Mouse (Mus musculus): ENCODE results near the gene Kcnip3. TPM values are rescaled to one million over a fixed set of nuclear protein-coding genes. Genes with fewer than 3 reads are reported as not detected.

Kcnip3 gene
- polyA plus RNA-seq (2017; shearing (Covaris generic)): not detected

DNA sequence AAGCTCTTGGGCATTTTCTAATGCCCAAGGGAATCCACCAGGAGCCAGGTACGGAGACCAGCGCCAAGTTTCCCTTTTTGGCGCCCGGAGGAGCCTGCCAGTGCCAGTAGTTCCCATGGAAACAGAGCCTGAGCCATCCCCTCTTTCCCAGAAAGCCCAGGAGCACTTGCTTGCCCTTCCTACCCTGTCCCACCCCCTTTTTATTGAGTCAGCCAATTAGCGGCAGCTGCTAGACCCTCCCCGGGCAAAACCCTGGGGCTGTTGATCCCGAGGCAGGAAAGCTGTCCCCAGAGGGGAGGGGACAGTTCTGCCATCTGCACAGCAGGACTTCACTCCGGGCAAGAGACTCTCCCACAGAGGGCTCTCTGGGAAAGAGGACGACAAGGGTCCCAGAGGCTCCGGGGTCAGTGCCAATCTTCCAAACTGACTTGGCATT lies at the start of gene Kcnip3:
Gene Kcnip3, minus strand, starts transcription at position 89 of the 436 bp plus-strand sequence.
- no peak for ATAC-seq

DNA sequence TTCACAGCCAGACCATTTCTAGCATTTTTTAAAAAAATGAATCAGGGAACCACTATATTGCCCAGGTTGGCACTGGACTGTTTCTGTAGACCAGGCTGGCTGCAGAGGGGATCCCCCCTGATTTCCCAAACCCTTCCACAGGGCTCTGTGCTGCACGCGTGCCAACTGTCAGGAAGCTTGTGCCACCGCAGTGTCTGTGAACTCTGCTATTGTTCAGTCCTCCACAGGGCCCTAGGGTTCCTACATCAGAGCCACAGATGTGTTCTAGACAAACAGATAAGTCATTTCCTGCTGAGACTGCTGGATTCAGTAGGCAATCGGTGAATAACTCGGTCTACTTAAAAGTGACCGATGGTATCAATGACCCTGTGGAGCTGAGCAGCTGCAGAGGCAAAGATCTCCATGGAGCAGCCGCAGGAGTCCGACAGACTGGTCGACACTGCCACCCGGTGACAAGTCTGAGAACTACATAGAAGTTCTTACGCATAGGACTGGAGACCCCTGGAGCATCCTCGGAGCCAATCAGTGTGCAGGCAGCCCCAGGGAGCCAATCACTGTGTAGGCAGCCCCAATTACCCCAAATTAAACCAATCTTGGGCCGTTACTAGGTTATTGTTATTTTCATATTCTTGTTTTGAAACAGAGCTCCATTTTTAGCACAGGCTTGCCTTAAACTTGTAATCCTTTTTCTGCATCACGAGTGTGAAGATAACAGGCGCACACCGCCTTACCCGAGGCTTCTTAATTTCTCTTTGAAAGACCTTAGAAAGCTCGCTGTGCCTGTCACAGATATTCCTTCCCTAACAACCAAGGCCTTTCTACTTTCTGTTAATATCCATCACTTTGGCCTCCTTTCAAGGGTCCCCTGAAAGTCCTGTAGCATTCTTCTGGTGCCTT lies 37.4 kb upstream of the Kcnip3 start:
- ATAC-seq: no peak

DNA sequence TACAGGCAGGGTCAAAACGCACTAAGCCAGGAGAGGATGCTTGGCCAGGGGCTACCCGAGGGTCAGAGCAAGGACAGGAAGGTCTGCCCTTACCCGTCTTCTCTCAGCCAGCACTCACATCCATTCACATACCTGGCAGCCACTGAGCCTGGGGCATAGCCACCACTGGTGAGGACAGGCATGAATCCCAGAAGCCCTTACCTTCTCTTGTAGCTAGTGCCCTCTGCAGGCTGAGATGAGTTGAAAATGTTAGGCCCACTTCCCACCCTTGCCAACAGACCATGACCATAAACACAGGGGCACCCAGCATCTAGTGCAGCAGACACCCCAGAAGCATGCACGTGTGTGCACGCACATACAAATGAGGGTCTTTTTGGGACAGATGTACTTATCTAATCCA lies 29.2 kb upstream of the Kcnip3 start:
- no peak for ATAC-seq

DNA sequence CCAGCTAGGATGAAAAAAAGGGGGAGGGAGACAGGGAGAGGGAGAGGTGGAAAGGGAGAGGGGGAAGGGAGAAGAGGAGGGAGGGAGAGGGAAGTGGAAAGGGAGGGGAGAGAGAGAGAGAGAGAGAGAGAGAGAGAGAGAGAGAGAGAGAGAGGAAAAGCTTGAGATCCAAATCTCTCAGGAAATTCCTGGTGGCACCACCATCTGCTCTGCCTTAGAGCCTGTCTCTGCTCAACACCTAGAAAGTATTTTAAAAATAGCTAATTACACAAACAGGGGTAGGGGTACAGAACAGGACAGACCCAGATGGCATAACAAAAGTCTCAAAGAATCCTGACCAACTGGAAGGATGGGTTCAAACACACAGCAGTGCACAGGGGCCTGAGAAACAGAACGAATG lies 28.6 kb upstream of the Kcnip3 start:
- ATAC-seq: no peak

DNA sequence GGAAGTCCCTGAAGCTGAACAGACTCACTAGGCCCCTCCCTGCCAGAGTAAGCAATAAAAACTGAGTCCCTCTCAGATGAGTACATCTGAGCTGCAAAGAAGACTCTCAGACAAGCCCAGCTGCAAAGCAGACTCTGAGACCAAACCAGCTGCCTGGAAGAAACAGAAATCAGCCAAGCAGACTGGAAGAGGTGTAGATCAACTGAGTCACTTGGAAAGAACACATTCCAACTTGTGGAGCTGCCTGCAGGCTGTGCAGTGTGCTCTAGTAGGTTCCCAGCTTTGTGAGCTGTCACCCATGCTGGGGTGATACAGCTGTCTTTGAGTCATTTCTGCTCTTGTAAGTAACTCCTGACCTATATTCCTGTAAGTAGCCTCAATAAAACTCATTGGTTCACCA lies 27.8 kb upstream of the Kcnip3 start:
- ATAC-seq: no peak

DNA sequence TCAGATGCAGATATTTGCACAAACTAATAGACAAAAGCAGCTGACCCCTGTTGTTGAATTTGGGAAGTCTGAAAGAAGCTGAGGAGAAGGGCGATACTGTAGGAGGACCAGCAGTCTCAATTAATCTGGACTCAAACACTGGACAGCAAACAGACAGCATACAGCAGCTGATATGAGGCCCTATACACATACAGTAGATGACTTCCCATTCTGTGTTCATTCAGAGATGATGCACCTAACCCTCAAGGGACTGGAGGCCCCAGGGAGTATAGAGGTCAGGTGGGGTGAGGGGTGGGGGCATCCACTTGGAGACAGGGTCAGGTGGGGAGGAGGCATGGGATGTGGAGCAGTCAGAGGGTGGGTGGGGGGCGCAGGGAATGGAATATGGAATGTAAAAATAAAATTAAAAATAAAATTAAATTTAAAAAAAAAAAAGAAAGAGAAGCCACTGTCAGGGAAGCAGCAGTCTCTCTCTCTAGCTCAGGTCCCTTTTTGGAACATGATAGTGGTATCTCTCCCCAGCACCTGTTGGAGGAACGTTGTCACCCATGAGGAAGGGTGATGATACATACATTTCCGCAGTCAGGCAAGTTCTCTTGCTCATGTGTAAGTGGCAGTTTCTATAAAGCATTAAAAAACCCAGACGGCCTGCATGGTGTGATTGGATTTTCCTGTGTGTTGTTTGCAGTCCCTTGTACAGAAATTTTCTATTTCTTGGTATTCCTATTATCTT lies 26.6 kb upstream of the Kcnip3 start:
- ATAC-seq: no peak

DNA sequence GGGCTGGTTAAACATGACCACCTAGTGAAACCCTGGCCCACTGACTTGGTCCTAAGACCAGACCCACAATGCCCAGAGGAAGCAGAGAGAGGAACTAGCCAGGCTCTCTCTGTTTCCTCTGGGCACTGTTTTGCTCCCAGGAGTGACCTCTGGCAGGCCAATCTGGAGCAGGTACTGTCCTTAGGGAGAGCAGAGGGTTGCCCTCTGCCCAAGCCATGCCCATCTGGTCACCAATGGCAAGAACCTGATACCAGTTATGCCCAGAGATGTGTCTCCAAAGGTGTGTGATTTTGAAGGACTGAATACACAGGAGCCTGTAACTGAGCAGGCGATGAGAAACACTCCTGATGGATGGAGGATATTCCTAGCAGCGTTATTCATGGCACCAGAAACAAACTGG lies 19.8 kb upstream of the Kcnip3 start:
- no peak for ATAC-seq

DNA sequence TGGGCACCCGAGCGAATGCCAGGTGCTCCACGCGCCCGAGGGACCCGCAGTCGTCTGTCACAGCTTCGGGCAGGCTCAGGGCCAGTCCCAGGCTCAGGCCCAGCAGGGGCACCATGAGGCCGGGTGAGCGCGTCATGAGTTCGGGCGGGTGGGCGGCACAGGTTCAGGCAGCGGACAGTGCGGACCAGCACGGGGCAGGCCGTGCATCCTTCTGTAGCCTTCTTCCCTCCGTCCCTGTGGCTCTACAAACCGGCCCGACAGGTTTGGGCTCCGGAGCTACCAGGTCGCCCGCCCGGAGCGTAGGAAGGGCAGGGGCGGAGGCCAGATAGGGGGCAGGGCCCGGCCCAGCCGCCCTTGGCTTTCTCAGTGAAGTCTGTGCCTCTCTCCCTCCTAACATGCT lies 19.3 kb upstream of the Kcnip3 start, which contains the start of gene Prom2:
Gene Prom2, minus strand, starts transcription at position 283 of the 400 bp plus-strand sequence.
- no peak for ATAC-seq

DNA sequence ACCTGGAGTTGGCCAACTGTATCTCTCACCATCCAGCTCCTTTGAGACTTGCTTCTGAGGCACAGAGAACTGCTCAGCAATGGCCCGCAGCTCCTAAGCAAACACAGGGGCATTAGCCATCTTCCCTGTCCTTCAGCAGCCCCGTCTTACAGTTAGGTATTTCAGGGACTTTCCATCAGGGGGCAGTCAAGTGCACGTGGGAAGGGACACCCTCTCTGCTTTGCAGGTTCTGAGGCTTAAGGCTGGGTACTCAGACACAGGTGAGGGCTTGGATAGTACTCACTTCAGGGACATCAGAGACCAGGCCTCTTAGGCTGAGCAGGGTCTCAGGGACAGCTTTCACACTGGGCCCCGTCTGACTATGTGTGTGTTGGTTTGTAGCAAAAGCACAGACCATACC lies 17.6 kb upstream of the Kcnip3 start:
- ATAC-seq: no peak

DNA sequence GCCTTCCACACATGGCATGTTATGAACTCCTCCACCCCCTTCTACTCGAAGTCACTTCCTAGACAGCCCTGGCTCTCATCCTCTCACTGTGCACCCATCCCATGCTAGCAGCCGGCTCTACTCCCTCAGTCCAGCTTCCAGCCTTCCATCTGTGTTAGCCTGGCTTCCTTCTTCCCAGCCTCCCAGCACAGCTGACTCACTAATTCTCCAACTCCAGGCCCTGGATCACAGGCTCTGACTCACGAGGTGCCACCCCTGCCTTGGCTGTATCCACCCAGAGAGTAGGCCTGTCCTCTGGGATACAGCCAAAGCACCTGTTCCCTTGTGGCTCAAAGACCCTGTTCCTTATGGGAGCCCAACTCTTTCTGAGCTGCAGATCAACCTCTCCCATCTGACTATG lies 15.7 kb upstream of the Kcnip3 start:
- no peak for ATAC-seq

DNA sequence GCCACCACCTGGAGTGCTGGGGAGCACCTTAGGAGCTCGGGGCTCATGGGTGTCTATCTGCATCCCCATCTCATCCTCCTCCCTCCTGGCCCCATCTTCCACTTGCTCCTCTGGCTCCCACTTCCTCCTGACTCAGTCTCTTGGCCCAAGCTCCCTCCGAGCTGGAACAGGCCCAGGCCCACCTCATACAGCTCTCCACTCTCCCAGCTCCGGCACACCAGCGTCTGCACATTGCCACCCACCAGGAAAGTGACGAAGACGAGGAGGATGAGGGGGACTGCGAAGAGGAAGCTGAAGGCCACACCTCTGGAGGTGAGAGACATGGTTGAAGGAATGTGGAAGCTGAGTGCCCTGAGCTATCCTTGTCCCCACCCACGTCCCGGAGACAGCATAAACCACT lies 13.5 kb upstream of the Kcnip3 start:
- ATAC-seq: no peak

DNA sequence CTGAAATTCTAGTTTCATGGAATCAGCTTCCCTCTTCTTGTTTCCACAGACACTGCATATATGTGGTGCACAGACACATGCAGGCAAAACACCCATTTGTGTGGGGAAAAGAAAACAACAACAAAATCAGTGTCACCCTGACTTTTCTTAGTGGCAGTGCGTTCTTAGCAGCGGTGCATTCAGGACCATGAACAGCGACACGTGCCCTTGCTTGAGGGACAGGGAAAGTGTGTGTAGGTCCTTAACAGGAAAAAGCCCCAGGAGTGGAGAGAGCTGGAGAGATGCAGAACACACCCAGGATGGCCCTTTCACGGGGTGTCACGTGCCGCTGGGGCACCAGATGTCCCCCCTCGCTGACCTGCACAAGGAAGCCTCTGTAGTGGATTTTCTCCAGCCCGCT lies 10.5 kb upstream of the Kcnip3 start:
- ATAC-seq: no peak

DNA sequence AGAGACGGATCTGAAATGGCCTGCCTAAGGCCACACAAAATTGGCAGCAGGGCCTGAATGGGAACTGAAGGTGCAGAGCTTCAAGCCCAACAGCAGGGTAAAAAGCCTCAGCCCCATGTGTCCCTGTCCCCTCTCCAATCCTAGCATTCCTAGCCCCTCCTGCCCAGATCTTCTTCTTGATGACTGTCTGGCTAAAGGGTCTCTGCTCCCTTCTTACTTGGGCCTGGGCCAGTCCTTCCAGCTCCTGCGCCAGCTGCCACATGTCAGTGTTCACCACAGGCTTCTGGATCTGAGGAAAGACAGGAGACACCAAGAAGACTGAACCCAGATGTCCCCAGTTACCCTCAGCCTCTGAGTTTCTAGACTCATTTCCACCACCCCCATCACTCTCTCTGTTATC lies 9.7 kb upstream of the Kcnip3 start:
- no peak for ATAC-seq

DNA sequence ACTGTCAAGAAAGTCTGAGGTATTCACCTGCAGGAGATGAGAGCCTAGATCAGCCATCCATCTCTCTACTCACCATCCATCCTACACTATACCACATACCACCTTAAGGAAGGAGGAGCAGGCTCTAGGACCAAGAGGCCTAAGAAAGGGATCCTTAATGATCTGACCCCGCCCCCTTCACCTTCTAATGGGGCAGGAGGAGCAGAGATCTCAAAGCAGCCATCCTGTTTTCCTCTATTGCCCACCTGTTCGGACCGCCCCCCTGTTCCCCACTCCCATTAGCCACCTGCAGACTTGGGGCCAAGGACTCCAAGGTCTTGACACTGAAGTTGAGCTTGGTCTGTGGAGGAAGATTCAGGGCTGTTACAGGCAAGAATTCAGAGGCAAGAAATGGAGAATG lies 8.5 kb upstream of the Kcnip3 start:
- no peak for ATAC-seq

DNA sequence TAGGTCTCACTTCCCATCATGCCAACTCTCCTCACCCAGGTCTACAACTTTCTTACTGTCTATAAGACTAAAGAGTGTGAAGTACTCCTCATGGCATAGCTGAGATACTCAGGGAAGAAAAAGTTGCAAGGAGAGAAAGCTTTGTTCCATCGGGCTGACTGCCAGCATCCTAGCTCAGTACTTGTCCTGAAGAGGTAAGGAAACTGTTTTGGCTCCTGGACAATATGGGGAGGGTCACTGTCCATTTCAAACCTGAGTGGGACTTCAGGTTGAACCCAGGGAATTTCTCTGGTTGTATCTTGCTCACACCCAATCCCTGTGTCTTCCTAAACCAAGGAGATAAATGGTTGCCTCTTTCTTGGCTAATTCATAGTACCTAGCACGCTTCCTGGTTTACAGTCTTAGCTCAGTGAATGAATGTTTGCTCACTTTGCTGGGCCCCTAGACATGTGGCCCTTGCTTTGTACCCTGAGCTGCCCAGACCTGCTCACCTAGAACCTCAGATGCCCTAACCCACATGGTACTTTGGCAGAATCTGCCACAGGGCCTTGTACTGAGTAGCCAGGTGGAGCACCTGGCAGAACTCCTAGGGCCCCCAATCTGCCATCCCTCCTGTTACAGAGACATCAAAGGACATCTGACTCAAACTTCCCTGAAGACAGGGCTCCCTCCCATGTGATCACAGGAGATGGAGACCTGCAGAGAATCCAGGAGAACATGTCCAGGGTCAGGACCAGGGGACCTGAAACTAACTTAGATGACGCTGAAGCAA lies 3.3 kb upstream of the Kcnip3 start:
- ATAC-seq: no peak

DNA sequence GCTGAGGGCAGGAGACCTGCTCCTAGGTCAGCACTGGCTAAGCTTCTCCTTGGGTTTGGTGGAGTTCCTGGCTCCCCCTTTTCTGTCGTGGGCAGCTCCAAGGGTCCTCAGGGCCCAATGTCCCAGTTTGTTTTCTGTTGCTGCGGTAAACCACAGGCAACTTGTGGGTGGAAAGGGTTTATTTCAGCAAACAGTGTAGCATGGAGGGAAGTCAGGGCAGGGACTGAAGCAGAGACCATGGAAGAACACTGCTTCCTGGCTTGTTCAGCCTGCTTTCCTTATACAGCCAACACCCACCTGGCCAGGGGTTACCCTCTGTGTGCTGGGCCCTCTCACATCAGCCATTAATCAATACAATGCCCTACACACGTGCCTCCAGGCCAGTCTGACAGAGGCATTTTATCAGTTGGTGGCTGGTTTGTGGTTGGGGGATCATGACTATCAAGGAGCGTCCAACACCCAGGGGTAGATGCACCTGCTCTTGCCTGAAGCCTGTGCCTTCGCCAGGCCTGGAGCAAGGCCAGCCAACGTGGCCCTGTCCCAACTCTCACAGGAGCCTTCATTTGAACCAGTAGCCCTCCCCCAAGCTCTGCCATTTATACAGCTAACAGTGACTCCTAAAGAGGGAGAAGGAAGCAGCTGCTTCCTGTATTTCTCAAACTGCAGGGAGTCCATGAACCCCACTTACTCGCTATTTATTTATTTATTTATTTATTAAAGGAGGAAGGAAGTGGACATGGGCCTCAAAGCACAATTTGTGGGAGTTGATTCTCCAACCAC lies 2.2 kb upstream of the Kcnip3 start:
- ATAC-seq: no peak

DNA sequence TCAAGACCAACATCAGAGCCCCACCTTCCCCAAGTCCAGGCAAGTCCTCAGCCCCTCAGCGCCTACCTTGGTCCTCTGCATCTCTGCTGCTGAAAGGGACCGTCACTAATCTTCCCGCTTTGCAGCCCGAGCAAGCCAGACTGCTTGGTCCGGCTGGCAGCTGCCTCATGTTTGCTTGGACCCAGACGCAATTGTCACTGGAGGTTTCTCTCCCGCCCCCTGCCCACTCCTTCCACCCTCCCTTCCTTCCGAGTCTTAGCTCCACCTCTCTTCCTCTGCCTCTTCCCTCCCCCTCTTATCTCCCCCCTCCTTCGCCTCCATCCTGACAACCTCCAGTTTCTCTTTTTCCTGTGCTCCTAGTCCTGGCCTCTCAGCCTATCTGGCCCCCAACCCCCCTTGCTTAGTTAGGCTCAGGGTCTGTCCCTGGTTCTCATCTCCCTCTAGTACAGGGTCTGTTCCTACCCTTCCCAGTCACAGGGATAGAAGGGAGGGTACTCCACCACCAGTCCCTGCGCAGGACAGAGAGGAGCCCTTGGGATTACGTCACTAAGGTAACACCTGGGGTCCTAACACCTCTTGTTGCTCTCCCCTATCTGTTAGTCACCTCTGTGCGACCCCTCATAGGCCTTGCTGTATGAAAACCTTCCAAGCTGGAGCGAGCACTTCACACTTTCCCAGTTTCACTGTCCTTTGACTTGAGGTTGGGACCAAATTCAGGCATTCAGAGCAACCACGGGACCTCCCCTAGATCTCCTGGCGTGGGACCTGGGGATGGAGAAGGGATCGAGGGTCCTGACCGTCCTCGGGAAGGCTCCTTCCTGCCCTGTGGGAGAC lies 505 bp downstream of the Kcnip3 start:
- no peak for ATAC-seq

DNA sequence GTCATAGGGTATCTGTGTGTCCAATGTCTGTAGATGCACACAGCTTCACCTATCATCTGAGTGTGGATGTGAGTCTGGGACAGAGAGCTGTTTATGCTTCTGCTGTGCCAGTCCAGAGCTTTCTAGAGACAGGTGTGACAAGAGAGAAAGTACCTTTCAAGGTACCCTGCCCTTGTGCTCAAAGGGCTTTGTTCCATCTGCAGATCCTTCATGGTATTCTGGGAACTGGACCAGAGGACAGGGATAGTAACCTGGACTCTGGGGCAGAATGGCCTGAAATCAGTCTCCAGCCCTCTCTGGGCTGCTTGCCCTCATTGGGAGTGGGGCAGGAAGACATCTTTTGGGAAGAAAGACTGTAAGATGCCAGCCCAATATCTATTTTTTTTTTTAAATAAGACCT lies 1.8 kb downstream of the Kcnip3 start:
- no peak for ATAC-seq

DNA sequence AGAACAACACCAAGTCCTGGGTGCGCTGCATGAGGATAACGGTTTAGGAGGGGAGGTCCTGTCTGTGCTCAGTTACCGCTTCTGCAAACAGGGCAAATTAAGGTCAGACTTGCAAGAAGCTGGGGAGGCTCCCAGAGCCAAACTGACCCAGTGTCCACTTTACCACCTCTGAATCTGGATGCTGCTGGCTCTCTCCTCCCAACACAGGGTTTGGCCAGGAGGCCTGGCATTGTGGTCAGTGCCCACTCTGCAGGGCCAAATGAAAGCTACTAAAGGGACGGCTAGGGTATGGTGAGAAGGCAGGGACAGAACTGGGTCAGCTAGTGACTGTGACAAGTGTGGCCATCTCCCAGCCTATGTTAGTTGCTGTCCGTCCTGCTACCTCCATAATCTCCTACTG lies 2.6 kb downstream of the Kcnip3 start:
- ATAC-seq: no peak

DNA sequence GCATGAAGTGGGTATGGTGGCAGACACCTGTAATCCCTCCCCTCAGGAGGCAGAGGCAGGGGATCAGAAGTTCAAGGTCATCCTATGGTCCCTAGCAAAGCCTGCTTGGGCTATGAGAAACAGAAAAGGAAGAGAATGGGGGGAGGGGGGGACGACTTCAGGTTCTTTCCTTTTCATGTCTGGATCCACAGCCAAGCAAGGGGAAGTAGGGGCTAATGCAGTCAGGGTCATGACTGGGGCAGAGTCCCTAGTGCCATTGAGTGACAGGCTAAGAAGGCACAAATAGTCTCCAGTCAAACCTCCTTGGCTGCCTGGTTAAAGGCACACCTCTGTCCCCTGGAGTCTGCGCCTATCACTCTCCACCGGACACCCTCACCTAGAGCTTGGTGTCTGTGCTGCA lies 3.1 kb downstream of the Kcnip3 start:
- no peak for ATAC-seq

DNA sequence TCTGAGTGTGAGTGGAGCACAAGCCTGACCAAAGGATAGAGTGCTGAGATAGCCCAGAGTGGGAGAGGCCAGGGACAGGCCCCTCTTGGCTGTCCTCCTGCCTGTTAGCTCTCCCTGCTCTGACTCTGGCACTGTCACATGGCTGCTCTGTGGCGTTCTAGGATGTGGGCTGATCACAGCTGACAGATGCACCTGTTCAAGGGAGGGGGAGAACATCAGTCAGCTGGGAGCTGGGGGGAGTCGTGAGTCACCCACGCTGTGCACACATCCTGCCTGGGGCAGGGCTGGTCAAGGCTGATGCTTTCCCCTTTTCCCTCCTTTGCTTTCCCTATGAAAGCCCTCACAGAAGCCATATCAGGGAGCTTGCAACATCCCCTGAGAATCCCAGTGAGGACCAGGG lies 3.6 kb downstream of the Kcnip3 start:
- ATAC-seq: no peak
